Mouse (Mus musculus): ENCODE data around the gene Mkrn2os. TPM values are rescaled to one million over a fixed set of nuclear protein-coding genes. Genes with fewer than 3 reads are reported as not detected.
"Not testable (repeated sequence)": the region's sequence is repeated elsewhere in the genome, so short reads cannot be mapped to it uniquely, and the experiment has no call there.

The Mkrn2os gene
- polyA plus RNA-seq (2014; fragmentation: Nextera tagmentation; extraction: Ambion mirVana) = 0.10 TPM in 1 of 2 replicates, not detected in the other

- 55% methylated on average over 5 of the region's 5 CpGs for WGBS
- ATAC-seq (ENCODE audit: insufficient number of reproducible peaks, low FRiP score, low TSS enrichment, low read depth) = no peak
- H3K4me3 ChIP-seq (ENCODE audit: low read depth, low read length) = no peak within 1 kb of the TSS
- no peak within 1 kb of the TSS for H3K27ac ChIP-seq (replicated peaks; ENCODE audit: low read depth, low read length)
- H3K9ac ChIP-seq (ENCODE audit: low read length) = no peak within 1 kb of the TSS
- no peaks in the 10 kb centered on the region for H3K27me3 ChIP-seq (ENCODE audit: control insufficient read depth, insufficient read depth, low read length)
- H3K4me2 ChIP-seq (ENCODE audit: low read depth, severe bottlenecking) = no peak within 1 kb of the TSS
- DNase-seq (ENCODE audit: low spot score) = no peak
- no peaks in the 10 kb centered on the region for H3K9me3 ChIP-seq (ENCODE audit: control insufficient read depth, low read length)
- no peaks in the 10 kb centered on the region for H3K4me1 ChIP-seq (ENCODE audit: control insufficient read depth, insufficient read depth, low read length)
- H3K36me3 ChIP-seq (ENCODE audit: control insufficient read depth, insufficient read depth, low read length) = no peaks in the 10 kb centered on the region
These were observed at the start of gene Mkrn2os for GRCm38 (mm10) chr6:115592458-115592857. Gene Mkrn2os (minus strand): TSS chr6:115592576.

- not testable (repeated sequence) for H3K27me3 ChIP-seq (ENCODE audit: control insufficient read depth, insufficient read depth, low read length); H3K4me3 ChIP-seq (ENCODE audit: low read depth, low read length); H3K9me3 ChIP-seq (ENCODE audit: control insufficient read depth, low read length); ATAC-seq (ENCODE audit: insufficient number of reproducible peaks, low FRiP score, low TSS enrichment, low read depth); H3K4me2 ChIP-seq (ENCODE audit: low read depth, severe bottlenecking); H3K27ac ChIP-seq (replicated peaks; ENCODE audit: low read depth, low read length); H3K36me3 ChIP-seq (ENCODE audit: control insufficient read depth, insufficient read depth, low read length); H3K9ac ChIP-seq (ENCODE audit: low read length); DNase-seq (ENCODE audit: low spot score); H3K4me1 ChIP-seq (ENCODE audit: control insufficient read depth, insufficient read depth, low read length)
- WGBS = 93% methylated on average over 7 of the region's 7 CpGs
These were observed 45.8 kb upstream of the Mkrn2os start for GRCm38 (mm10) chr6:115638188-115638587.

DNA sequence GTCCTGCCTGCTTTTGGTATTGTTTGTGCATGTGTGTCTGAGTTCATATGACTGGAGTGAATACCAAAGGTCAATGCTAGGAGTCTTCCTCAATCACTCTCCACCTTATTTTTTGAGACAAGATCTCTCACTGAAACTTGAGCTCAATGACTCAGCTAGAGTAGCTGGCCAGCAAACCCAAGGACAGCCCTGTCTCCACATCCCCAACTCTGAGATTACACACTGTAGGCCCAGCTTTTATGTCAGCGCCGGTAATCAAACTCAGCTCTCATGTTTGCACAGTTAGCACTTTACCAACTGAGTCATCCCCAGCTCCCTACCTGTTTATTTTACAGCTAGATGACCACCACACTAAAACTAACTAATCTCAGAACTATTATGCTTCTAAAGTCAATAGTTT lies 41.6 kb upstream of the Mkrn2os start:
- no peak overlapping the region for H3K27ac ChIP-seq (replicated peaks; ENCODE audit: low read depth, low read length)
- WGBS = 100% methylated on average over 2 of the region's 2 CpGs
- no peak overlapping the region for H3K9ac ChIP-seq (ENCODE audit: low read length)
- no peak for ATAC-seq (ENCODE audit: insufficient number of reproducible peaks, low FRiP score, low TSS enrichment, low read depth)
- H3K36me3 ChIP-seq (ENCODE audit: control insufficient read depth, insufficient read depth, low read length) = peaks cover 11% of the 10 kb centered on the region; the same call in 1 of the 2 replicates
- no peaks in the 10 kb centered on the region for H3K27me3 ChIP-seq (ENCODE audit: control insufficient read depth, insufficient read depth, low read length)
- no peaks in the 10 kb centered on the region for H3K9me3 ChIP-seq (ENCODE audit: control insufficient read depth, low read length)
- H3K4me1 ChIP-seq (ENCODE audit: control insufficient read depth, insufficient read depth, low read length) = no peaks in the 10 kb centered on the region
- DNase-seq (ENCODE audit: low spot score) = no peak
- no peak overlapping the region for H3K4me3 ChIP-seq (ENCODE audit: low read depth, low read length)
- H3K4me2 ChIP-seq (ENCODE audit: low read depth, severe bottlenecking) = no peak overlapping the region

GRCm38 (mm10) chr6:115631056-115631795 lies 38.9 kb upstream of the Mkrn2os start:
- no peak overlapping the region for H3K27ac ChIP-seq (replicated peaks; ENCODE audit: low read depth, low read length)
- DNase-seq (ENCODE audit: low spot score) (no peak), ATAC-seq (ENCODE audit: insufficient number of reproducible peaks, low FRiP score, low TSS enrichment, low read depth) (no peak)
- 69% methylated on average over 3 of the region's 3 CpGs for WGBS
- no peak overlapping the region for H3K9ac ChIP-seq (ENCODE audit: low read length)
- H3K36me3 ChIP-seq (ENCODE audit: control insufficient read depth, insufficient read depth, low read length) = peaks cover 11% of the 10 kb centered on the region; the same call in 1 of the 2 replicates
- H3K4me3 ChIP-seq (ENCODE audit: low read depth, low read length) = no peak overlapping the region
- H3K9me3 ChIP-seq (ENCODE audit: control insufficient read depth, low read length) = no peaks in the 10 kb centered on the region
- no peaks in the 10 kb centered on the region for H3K27me3 ChIP-seq (ENCODE audit: control insufficient read depth, insufficient read depth, low read length)
- H3K4me1 ChIP-seq (ENCODE audit: control insufficient read depth, insufficient read depth, low read length) = no peaks in the 10 kb centered on the region
- no peak overlapping the region for H3K4me2 ChIP-seq (ENCODE audit: low read depth, severe bottlenecking)

DNA sequence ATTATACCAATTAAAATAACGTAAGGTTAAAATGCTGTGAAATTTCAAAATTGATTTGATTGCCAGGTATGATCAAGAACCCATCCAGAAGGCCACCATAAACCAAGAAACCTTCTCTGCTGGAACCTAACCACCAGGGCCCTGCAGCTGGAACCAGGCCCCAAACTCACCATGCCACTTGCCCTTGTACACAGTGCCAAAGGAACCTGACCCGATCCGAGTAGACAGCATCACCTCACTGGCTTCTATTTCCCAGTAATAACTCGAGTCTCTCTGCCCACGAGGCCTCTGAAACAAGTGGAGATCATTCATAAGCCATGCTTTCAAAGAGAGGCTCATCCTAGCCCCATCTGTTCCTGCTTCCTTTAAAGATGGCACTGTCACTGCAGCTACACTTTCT lies 33.7 kb upstream of the Mkrn2os start:
- Histone ChIP-seq H3K9me3 (ENCODE audit: control insufficient read depth, low read length) (no peaks in the 10 kb centered on the region), H3K36me3 (ENCODE audit: control insufficient read depth, insufficient read depth, low read length) (peaks cover 14% of the 10 kb centered on the region; the same call in 1 of the 2 replicates), H3K4me2 (ENCODE audit: low read depth, severe bottlenecking) (no peak overlapping the region), H3K4me3 (ENCODE audit: low read depth, low read length) (no peak overlapping the region), H3K9ac (ENCODE audit: low read length) (no peak overlapping the region), H3K27ac (replicated peaks; ENCODE audit: low read depth, low read length) (no peak overlapping the region), H3K27me3 (ENCODE audit: control insufficient read depth, insufficient read depth, low read length) (no peaks in the 10 kb centered on the region), H3K4me1 (ENCODE audit: control insufficient read depth, insufficient read depth, low read length) (no peaks in the 10 kb centered on the region)
- 87% methylated on average over 5 of the region's 5 CpGs for WGBS
- ATAC-seq (ENCODE audit: insufficient number of reproducible peaks, low FRiP score, low TSS enrichment, low read depth) (no peak), DNase-seq (ENCODE audit: low spot score) (no peak)

DNA sequence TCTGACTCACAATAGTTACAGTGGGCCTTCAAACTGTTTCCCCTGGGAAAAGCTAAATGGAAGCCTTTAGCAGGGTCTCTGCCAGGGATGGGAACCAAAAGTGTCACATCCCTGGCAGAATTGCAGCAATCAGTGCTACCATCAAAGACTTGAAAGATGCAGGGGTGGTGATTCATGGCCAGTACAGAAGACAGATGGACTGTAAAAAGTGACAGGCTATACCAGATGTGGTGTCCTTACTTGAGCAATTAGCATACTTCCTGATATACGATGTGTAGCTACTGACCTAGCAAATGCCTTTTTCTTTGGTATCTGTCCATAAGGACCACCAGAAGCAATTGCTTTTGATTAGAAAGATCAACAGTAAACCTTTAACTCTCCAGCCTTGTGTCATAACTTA lies 28.6 kb upstream of the Mkrn2os start:
- ATAC-seq (ENCODE audit: insufficient number of reproducible peaks, low FRiP score, low TSS enrichment, low read depth) = no peak
- Histone ChIP-seq H3K27ac (replicated peaks; ENCODE audit: low read depth, low read length) (no peak overlapping the region), H3K27me3 (ENCODE audit: control insufficient read depth, insufficient read depth, low read length) (no peaks in the 10 kb centered on the region), H3K4me2 (ENCODE audit: low read depth, severe bottlenecking) (no peak overlapping the region), H3K4me1 (ENCODE audit: control insufficient read depth, insufficient read depth, low read length) (no peaks in the 10 kb centered on the region), H3K4me3 (ENCODE audit: low read depth, low read length) (no peak overlapping the region), H3K36me3 (ENCODE audit: control insufficient read depth, insufficient read depth, low read length) (peaks cover 46% of the 10 kb centered on the region), H3K9me3 (ENCODE audit: control insufficient read depth, low read length) (no peaks in the 10 kb centered on the region), H3K9ac (ENCODE audit: low read length) (no peak overlapping the region)
- WGBS = 30% methylated on average over 1 of the region's 1 CpGs
- no peak for DNase-seq (ENCODE audit: low spot score)

GRCm38 (mm10) chr6:115619818-115620217 lies 27.4 kb upstream of the Mkrn2os start:
- no peak overlapping the region for H3K4me2 ChIP-seq (ENCODE audit: low read depth, severe bottlenecking)
- no peak overlapping the region for H3K27ac ChIP-seq (replicated peaks; ENCODE audit: low read depth, low read length)
- DNase-seq (ENCODE audit: low spot score) = no peak
- H3K9ac ChIP-seq (ENCODE audit: low read length) = no peak overlapping the region
- H3K9me3 ChIP-seq (ENCODE audit: control insufficient read depth, low read length) = no peaks in the 10 kb centered on the region
- ATAC-seq (ENCODE audit: insufficient number of reproducible peaks, low FRiP score, low TSS enrichment, low read depth) = no peak
- H3K27me3 ChIP-seq (ENCODE audit: control insufficient read depth, insufficient read depth, low read length) = no peaks in the 10 kb centered on the region
- H3K36me3 ChIP-seq (ENCODE audit: control insufficient read depth, insufficient read depth, low read length) = peaks cover 50% of the 10 kb centered on the region
- WGBS = 87% methylated on average over 10 of the region's 10 CpGs
- H3K4me1 ChIP-seq (ENCODE audit: control insufficient read depth, insufficient read depth, low read length) = no peaks in the 10 kb centered on the region
- H3K4me3 ChIP-seq (ENCODE audit: low read depth, low read length) = no peak overlapping the region

- H3K36me3 ChIP-seq (ENCODE audit: control insufficient read depth, insufficient read depth, low read length) = peaks cover 42% of the 10 kb centered on the region
- DNase-seq (ENCODE audit: low spot score) = no peak
- ATAC-seq (ENCODE audit: insufficient number of reproducible peaks, low FRiP score, low TSS enrichment, low read depth) = no peak
- H3K27me3 ChIP-seq (ENCODE audit: control insufficient read depth, insufficient read depth, low read length) = no peaks in the 10 kb centered on the region
- H3K9me3 ChIP-seq (ENCODE audit: control insufficient read depth, low read length) = no peaks in the 10 kb centered on the region
- no peak overlapping the region for H3K4me2 ChIP-seq (ENCODE audit: low read depth, severe bottlenecking)
- H3K9ac ChIP-seq (ENCODE audit: low read length) = no peak overlapping the region
- WGBS = 87% methylated on average over 3 of the region's 3 CpGs
- no peaks in the 10 kb centered on the region for H3K4me1 ChIP-seq (ENCODE audit: control insufficient read depth, insufficient read depth, low read length)
- no peak overlapping the region for H3K27ac ChIP-seq (replicated peaks; ENCODE audit: low read depth, low read length)
- H3K4me3 ChIP-seq (ENCODE audit: low read depth, low read length) = no peak overlapping the region
These were observed 23.6 kb upstream of the Mkrn2os start for GRCm38 (mm10) chr6:115615983-115616382.

DNA sequence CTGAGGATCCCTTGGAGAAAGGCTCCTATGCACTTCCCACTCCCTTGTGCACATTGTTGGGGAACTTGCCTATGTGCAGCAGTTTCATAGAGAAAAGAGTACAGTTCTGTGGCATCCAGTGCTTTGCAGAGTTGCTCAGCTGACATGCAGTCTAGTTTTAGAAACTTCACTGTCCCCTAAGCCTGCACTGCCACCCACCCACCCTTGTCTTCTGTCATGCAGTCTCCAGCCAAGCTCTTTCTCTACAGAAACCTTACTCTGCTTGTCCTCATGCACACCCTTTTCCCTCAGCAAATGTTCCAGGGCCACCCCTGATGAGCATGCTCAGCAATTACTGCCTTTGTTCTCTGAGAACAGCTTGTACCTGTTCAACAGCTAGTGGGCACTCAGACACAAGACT lies 21.4 kb upstream of the Mkrn2os start:
- Histone ChIP-seq H3K36me3 (ENCODE audit: control insufficient read depth, insufficient read depth, low read length) (peaks cover 31% of the 10 kb centered on the region), H3K27me3 (ENCODE audit: control insufficient read depth, insufficient read depth, low read length) (no peaks in the 10 kb centered on the region), H3K4me3 (ENCODE audit: low read depth, low read length) (no peak overlapping the region), H3K27ac (replicated peaks; ENCODE audit: low read depth, low read length) (no peak overlapping the region), H3K9ac (ENCODE audit: low read length) (no peak overlapping the region), H3K9me3 (ENCODE audit: control insufficient read depth, low read length) (no peaks in the 10 kb centered on the region), H3K4me2 (ENCODE audit: low read depth, severe bottlenecking) (no peak overlapping the region), H3K4me1 (ENCODE audit: control insufficient read depth, insufficient read depth, low read length) (no peaks in the 10 kb centered on the region)
- no peak for ATAC-seq (ENCODE audit: insufficient number of reproducible peaks, low FRiP score, low TSS enrichment, low read depth)
- DNase-seq (ENCODE audit: low spot score) = no peak

Measured in limb, embryonic 11.5 days (tissue).